Mouse (Mus musculus) urinary bladder, postnatal 25 days (tissue): ENCODE measurements around the gene Dchs2.

Source experiments
- DNase-seq: peaks from one replicate; pipeline ENCODE4 v3.0.0; 2022; ENCODE audit warnings: low spot score

Dchs2 gene

DNA sequence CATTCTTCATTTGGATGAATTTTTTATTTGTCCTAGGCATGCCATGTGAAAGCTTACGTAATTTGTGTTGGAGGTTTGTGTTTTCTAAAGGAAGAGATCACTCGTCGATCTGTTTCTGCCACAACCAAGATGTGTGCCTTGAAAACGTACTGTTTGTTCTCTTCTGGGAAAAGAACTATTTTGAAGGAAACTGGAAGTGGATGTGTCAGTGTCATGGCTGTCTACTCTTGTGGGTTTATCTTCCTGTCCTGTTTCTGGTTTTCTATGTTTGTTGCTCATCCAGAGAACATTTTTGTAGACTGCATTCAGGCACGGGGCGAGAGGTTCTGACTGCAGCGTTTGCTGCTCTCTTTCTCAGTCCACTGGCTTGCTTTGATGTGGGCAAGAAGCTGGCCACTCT is 124.2 kb downstream of the Dchs2 start:
- no peak for DNase-seq

DNA sequence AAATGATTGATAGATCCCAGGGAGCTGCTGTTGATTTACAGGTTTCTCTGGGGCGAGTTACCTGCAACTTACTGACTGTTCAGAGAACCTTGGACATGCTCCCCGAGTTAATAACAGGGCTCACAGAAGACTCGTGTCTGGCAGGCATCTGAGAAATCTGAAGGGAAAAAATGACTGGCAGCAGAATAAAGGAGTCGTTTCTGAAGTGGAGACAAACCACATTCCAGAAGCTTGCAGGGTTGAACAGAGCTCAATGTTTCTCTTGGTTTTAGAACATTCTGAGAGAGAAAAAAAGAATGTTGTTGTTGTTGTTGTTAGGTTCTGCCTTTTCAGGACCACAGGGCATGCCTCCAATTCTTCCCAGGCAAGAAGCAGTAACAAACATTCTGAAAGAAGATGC is 131.7 kb downstream of the Dchs2 start:
- no peak for DNase-seq

DNA sequence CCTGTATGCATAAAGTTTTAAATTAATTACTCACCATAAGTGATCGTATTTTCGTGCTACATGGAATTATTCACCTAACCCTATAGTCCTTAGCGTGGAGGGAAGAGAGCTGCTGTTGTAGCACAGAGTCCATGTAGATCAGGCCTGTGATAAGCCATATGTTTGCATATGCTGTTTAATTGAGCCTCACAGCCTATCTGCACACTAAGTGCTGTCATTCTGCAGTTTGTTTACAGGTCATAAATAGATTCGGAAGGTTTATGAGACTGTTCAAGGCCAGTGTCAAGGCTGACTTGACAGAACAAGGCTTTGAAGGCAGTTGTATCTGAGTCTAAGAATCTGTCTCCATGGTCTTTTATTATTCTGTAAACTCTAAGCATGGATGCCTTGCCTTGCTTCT is 138.3 kb downstream of the Dchs2 start:
- DNase-seq = no peak

- DNase-seq = no peak
Measured at GRCm38 (mm10) chr3:83270228-83270627, 142.5 kb downstream of the Dchs2 start.

- no peak for DNase-seq
Measured at GRCm38 (mm10) chr3:83270982-83271381, 143.2 kb downstream of the Dchs2 start.

DNA sequence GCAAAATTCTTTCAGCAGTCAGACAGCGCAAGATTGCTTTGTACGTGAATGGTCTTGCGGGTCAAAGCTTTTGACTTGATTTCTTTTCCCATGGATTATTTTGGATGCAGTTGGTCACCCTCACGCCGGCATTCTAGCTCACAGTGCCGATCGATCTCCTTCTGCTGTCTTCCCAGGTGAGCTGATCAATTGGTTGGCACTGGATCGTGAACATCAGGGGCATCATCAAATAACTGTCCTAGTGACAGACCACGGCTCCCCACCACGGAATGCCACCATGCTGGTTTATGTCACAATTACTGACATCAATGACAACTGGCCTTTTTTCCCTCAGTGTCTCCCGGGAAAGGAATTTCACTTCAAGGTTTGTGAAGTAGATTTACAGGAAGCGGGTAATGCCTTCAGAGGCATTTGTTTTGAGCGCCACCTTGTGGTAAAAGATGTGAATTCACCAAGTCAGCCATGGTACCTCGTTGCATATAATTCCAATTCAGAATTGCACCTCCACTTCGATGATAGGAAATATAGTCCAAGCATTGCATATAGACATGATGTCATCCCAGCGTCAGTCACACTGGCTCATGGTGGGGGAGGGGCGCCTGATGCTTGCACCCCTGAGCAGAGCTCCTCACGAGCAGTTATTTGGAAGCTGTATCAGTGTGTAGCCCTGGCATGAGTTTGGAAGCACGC is 146.0 kb downstream of the Dchs2 start:
- peak; percentile 53 for DNase-seq

DNA sequence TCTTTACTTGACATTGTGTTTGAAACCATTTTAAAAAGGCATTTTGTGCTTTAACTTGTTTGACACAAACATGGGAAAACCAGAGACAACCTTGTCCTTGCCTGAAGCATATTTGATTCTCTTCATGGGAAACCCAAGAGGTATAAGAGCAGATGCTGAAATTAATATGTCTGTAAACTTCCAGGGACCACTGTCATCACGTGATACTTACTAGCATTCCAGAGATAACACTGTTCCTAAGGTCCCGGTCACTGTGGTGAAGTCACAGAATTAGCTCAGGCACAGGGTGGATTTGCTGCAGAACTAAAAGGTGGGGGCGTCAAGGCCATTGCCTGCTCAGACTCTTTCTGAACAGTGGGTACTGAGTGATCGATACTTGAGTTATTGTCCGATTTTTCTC is 148.0 kb downstream of the Dchs2 start:
- DNase-seq = no peak

GRCm38 (mm10) chr3:83283882-83284281 is 156.1 kb downstream of the Dchs2 start:
- DNase-seq = no peak

GRCm38 (mm10) chr3:83286975-83287405 is 159.2 kb downstream of the Dchs2 start:
- DNase-seq = peak; percentile 9

GRCm38 (mm10) chr3:83288118-83288840 is 160.5 kb downstream of the Dchs2 start:
- DNase-seq = no peak

GRCm38 (mm10) chr3:83290482-83290881 is 162.7 kb downstream of the Dchs2 start:
- DNase-seq = no peak

DNA sequence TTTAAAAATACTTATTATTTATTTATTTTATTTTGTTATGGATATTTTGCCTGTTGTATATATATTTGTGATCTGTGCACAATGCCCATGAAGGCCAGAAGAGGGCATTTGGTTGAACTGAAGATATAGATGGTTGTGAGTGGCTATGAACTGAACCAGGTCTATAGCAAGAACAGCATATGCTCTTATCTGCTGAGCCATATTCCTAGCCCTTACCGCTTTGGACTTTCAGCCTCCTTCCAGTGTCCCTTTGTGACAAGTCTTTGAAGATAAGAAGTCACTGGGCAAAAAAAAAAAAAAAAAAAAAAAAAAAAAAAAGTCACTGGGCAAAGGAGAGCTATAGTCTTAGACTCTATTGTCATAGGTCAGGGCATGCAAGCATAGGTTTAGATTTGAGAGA is 163.2 kb downstream of the Dchs2 start:
- DNase-seq = no peak

DNA sequence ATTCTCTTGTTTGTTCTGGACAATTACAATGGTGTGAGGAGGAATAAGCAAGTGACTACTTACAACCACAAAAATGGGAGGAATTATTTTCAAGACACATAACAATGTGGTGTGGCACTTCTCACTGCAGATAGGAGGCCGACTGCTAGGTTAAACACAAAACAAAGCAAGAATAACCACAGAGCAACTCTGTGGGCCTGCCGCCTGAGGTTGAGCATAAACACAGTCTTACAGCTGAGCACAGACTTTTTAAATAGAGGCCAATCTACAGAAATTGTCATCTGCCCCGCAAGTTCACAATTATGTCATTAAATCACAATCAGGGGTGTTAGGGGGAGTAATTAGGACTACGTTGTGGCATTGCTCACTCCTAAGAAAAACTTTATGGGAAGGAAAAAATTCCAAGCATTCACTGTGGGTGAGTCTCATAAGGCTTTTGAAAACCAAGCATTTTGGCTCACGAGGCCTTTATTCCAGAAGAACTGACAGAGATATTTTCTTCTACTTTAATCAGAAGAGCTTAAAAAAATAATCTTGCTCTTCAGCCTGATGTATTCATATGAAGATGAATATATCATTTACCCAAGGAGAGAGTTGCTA is 172.1 kb downstream of the Dchs2 start:
- no peak for DNase-seq

DNA sequence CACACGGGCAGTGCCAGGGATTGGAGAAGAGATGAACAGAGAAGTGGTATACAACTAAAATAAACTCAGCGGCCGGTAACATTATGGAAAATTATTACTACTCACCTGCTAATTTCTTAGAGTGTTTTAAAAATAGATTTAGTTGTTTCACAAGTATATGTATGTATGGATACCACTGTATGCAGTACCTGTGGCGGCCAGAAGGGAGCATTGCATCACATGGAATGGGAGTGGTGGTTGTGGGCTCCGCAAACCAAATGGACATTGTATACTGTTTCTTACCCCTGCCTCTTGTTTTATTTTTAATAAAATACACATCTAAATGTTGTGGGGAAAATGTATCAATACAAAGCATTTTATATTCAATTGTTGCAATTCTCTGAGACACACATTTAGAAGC is 176.1 kb downstream of the Dchs2 start:
- no peak for DNase-seq

GRCm38 (mm10) chr3:83345928-83346327 is 218.2 kb downstream of the Dchs2 start:
- no peak for DNase-seq

- no peak for DNase-seq
Measured at GRCm38 (mm10) chr3:83368500-83369068, 240.8 kb downstream of the Dchs2 start.

DNA sequence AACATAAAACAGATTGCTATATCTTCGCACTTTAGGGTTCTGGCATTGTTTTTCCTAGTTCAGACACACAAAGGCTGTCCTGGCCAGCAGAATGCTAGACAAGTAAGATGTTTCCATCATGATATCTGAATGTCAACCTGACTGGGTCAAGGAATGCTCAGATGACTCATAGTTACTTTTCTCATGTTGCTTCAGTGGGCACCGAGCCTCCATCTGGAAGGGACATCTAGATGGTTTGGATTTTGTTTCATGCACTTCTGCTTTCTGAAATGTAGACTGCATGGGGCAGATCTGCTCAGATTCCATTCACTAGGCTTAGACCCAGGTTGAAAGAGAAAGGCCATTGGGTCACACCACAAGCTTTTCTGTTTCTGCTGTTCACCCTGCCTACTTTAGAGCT is 242.1 kb downstream of the Dchs2 start:
- DNase-seq = no peak

DNA sequence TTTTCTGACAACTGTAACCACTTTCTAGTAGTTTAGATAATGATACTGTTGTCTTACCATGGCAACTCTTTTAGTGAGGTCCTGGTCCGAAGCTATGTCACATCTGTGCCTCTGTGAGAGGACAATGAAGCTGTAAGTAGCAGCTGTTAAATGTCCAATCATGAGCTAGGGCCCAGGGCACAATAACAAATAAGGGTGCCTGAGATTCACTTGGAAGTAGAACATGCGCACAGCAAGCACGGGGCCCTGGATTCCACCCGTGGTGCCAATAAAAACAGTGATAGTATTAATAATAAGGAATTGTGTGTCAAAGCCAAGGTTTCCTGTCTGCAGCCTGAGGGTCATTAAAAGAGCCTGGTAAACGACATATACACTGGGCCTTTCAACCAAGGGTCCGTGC is 246.6 kb downstream of the Dchs2 start:
- DNase-seq = no peak

GRCm38 (mm10) chr3:83376834-83377233 is 249.1 kb downstream of the Dchs2 start:
- DNase-seq = no peak
